Mouse (Mus musculus): ENCODE measurements around the gene Tmem198b. TPM values are rescaled to one million over a fixed set of nuclear protein-coding genes. Genes with fewer than 3 reads are reported as not detected.
A peak's percentile ranks its signal among the peaks of the same experiment; 100 is the strongest.
"Not testable (repeated sequence)": the region's sequence is repeated elsewhere in the genome, so short reads cannot be mapped to it uniquely, and the experiment has no call there.

The Tmem198b gene
- 22.1 and 24.3 TPM in 2 replicates for polyA plus RNA-seq (2016; fragmentation: Nextera tagmentation; extraction: Ambion mirVana)

DNA sequence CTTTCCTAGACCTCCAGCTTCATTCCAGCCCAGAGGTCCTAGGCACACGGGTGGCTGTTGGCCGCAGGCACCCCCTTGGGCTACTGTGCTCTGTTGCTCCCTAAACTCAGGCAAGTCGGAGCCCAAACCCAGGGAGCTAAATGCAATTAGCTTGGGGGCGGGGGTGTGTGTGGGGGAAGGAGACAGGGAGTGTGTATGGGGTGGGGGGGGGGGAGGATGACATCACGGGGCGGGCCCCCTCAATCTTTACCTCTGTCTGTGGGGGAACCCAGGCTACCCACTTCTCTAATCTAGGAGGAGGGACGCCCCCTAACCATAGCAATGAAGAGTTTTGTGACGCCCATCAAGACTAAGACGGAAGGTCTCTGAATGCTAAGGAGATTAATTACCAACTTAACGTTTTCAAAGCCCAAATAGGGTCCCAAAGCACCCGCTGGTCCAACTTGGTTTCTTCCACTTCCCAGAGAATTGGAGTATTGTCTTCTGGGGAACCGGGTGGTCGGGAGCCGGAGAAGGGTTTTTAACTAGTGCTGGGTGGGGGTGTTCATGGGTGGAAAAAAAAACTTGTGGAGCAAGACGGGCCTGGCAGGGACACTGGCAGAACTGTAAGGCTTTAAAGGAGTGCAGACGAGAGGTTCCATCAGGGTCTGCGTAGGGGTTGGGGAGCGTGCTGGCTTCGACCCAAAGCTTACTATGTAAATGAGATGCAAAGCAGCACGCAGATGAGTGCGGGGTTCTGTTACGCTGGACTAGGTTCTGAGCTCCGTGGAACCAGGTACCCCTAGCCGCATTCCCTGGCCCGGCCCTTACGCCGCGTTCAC lies at the start of gene Tmem198b:
TSS of gene Tmem198b (minus strand) at position 100 of the 821 bp plus-strand sequence.
- DNase-seq (ENCODE audit: low spot score) = peak; percentile 84
- WGBS = under 1% methylated on average over 28 of the region's 28 CpGs
- H3K27ac ChIP-seq (replicated peaks) = peak within 1 kb of the TSS; percentile 97
- H3K36me3 ChIP-seq = peaks cover 60% of the 10 kb centered on the region
- H3K9me3 ChIP-seq (replicated peaks) = no peaks in the 10 kb centered on the region
- no peaks in the 10 kb centered on the region for H3K27me3 ChIP-seq (ENCODE audit: low read depth, poor library complexity, severe bottlenecking)
- H3K4me3 ChIP-seq = peak within 1 kb of the TSS; percentile 88
- peaks cover 58% of the 10 kb centered on the region for H3K4me1 ChIP-seq

DNA sequence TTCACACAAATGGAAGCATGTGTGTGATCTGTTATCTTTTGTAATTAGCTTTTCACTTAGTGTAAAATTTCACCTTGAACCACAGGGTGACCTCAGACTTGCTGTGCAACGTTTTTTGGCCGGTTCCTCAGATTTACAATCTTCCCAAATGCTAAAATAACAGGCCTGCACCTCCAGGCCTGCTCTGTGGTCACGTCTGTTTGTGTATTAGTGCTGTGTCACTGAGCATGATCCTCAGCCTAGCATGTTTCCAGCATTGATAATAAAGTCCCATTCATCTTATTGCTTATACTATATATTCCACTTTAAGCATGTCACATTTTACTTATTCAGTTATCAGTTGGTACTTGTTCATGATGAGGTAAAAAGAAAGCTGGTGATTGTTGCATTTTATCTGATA lies 46.2 kb upstream of the Tmem198b start:
- 79% methylated on average over 3 of the region's 3 CpGs for WGBS
- no peak for DNase-seq (ENCODE audit: low spot score)
- Histone ChIP-seq H3K36me3 (peaks cover 80% of the 10 kb centered on the region), H3K27ac (replicated peaks) (no peak overlapping the region), H3K4me1 (no peaks in the 10 kb centered on the region), H3K27me3 (ENCODE audit: low read depth, poor library complexity, severe bottlenecking) (no peaks in the 10 kb centered on the region), H3K9me3 (replicated peaks) (no peaks in the 10 kb centered on the region), H3K4me3 (no peak overlapping the region)

DNA sequence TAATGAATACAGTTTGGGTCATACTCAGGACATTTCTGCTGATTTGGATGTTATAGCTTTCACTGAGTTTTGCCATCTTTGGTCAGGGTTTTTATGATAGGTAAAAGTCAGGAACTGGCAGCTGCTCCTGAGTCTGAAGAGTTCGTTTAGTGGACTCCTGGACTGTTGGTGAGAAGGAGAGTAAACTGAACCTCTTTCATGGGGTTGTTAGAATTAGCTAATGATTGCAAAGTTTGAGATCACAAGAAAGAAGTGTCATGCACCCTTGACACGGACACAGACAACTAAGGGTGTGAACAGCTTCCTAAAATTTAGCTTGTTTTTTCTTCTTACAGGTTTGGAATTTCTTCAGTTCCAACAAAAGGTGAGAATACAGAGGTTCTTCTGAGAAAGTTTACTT lies 44.3 kb upstream of the Tmem198b start:
- Histone ChIP-seq H3K9me3 (replicated peaks) (no peaks in the 10 kb centered on the region), H3K4me1 (no peaks in the 10 kb centered on the region), H3K36me3 (peaks cover 86% of the 10 kb centered on the region), H3K27me3 (ENCODE audit: low read depth, poor library complexity, severe bottlenecking) (no peaks in the 10 kb centered on the region), H3K4me3 (no peak overlapping the region), H3K27ac (replicated peaks) (no peak overlapping the region)
- 83% methylated on average over 2 of the region's 2 CpGs for WGBS
- no peak for DNase-seq (ENCODE audit: low spot score)

DNA sequence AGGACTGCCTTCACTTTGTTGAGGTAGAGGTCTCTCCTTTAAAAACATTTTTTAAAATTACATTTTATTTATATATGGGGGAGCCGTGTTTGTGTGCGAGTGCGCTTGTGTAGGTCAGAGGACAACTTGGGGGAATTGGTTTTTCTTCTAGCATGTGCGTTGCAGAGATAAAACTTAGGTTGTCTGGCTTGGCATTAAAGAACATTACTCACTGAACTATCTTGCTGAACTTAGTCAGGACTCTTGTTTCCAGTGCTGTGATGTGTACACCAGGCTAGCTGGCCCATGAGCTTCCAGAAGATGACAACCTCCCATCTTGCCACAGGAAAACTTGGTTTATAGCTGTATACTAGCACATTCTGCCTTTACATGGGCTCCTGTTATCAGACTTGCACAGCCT lies 42.5 kb upstream of the Tmem198b start:
- Histone ChIP-seq H3K27me3 (ENCODE audit: low read depth, poor library complexity, severe bottlenecking) (no peaks in the 10 kb centered on the region), H3K36me3 (peaks cover 87% of the 10 kb centered on the region), H3K27ac (replicated peaks) (no peak overlapping the region), H3K4me1 (no peaks in the 10 kb centered on the region), H3K4me3 (no peak overlapping the region), H3K9me3 (replicated peaks) (no peaks in the 10 kb centered on the region)
- WGBS = 98% methylated on average over 4 of the region's 4 CpGs
- DNase-seq (ENCODE audit: low spot score) = no peak

DNA sequence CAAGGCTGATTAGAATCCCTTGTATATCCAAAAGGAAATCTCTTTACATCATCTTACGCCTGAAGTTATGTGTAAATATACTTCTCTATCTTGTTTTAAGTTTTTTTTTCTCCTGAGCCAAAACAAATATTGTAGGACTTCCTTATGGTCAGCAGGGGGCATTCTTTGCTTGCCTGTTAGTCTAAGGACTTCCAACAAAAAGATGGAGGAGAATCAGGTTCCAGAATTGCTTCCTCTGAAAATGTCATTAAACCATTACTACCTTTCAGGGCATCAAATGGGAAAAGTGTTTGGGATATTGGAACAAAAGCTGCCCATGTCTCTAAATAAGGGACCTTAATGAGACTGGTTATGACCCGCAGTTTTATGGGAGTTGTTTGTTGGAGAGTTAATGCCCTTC lies 41.3 kb upstream of the Tmem198b start:
- Histone ChIP-seq H3K4me1 (no peaks in the 10 kb centered on the region), H3K27me3 (ENCODE audit: low read depth, poor library complexity, severe bottlenecking) (no peaks in the 10 kb centered on the region), H3K27ac (replicated peaks) (no peak overlapping the region), H3K4me3 (no peak overlapping the region), H3K36me3 (peaks cover 88% of the 10 kb centered on the region), H3K9me3 (replicated peaks) (no peaks in the 10 kb centered on the region)
- 75% methylated on average over 2 of the region's 2 CpGs for WGBS
- DNase-seq (ENCODE audit: low spot score) = no peak

DNA sequence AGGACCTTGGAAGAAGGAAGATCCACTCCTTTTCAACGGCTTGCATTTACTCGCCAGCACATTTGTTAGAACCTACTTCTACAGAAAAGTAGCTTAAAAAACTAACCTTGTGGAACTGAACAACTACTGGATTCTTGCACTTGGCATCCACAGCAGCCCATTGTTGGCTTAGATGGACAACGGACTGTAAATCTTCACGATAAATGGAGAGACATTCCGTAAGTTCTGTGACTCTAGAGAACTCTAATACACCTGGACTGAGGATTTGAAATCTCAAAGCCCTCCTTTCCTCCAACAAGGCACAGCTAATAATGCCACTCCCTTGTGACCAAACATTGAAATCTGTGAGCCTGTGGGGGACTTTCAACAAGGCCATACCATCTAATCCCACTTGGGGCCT lies 39.1 kb upstream of the Tmem198b start:
- WGBS = 96% methylated on average over 5 of the region's 5 CpGs
- Histone ChIP-seq H3K4me1 (no peaks in the 10 kb centered on the region), H3K27me3 (ENCODE audit: low read depth, poor library complexity, severe bottlenecking) (no peaks in the 10 kb centered on the region), H3K9me3 (replicated peaks) (no peaks in the 10 kb centered on the region), H3K27ac (replicated peaks) (no peak overlapping the region), H3K4me3 (no peak overlapping the region), H3K36me3 (peaks cover 88% of the 10 kb centered on the region)
- DNase-seq (ENCODE audit: low spot score) = no peak

DNA sequence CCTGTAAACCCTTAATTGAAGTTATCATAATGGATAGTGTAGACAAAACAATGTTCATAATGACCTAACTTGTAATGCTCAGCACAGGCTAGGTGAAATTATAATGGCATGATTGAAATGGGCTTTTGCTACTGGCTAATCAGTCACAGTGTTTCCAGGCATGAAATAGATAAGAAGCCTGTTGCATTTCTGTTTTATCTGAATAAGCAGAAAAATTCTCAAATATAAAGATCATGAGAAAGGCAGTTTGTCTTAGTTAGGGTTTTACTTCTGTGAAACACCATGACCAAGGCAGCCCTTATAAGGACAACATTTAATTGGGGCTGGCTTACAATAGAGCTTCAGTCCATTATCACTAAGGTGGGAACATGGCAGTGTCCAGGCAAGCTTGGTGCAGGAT lies 36.4 kb upstream of the Tmem198b start:
- Histone ChIP-seq H3K36me3 (peaks cover 92% of the 10 kb centered on the region), H3K9me3 (replicated peaks) (no peaks in the 10 kb centered on the region), H3K27me3 (ENCODE audit: low read depth, poor library complexity, severe bottlenecking) (no peaks in the 10 kb centered on the region), H3K27ac (replicated peaks) (no peak overlapping the region), H3K4me1 (no peaks in the 10 kb centered on the region), H3K4me3 (no peak overlapping the region)
- no peak for DNase-seq (ENCODE audit: low spot score)

DNA sequence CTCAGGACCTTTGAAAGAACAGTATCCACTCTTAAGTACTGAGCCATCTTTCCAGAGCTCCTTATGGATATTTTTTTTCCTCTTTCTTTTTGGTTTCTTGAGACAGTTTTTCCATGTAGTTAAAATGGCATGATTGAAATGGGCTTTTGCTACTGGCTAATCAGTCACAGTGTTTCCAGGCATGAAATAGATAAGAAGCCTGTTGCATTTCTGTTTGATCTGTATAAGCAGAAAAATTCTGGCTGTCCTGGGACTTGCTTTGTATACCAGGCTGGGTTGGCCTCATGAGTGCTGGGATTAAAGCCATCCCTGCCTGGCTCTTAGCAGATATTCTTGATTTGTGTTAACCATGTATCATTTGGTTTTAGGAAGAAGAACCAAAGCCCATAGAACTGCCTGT lies 35.3 kb upstream of the Tmem198b start:
- H3K9me3 ChIP-seq (replicated peaks) = no peaks in the 10 kb centered on the region
- DNase-seq (ENCODE audit: low spot score) = no peak
- no peaks in the 10 kb centered on the region for H3K4me1 ChIP-seq
- H3K27ac ChIP-seq (replicated peaks) = no peak overlapping the region
- H3K4me3 ChIP-seq = no peak overlapping the region
- no peaks in the 10 kb centered on the region for H3K27me3 ChIP-seq (ENCODE audit: low read depth, poor library complexity, severe bottlenecking)
- peaks cover 96% of the 10 kb centered on the region for H3K36me3 ChIP-seq

DNA sequence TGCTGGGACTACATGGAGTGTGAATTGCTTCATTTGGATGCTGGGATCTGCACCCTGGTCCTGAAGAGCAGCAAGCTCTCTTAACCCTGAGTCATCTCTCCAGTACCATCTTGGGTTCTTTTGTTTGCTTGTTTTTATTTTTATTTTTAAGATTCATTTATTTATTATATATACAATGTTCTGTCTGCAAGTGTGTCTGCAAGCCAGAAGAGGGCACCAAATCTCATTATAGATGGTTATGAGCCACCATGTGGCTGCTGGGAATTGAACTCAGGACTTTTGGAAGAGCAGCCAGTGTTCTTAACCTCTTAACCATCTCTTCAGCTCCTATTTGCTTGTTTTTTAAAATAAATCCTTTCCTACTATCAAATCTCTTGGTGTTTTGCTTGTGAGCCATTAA lies 33.2 kb upstream of the Tmem198b start:
- DNase-seq (ENCODE audit: low spot score) = no peak
- no peaks in the 10 kb centered on the region for H3K9me3 ChIP-seq (replicated peaks)
- H3K4me3 ChIP-seq = no peak overlapping the region
- H3K27me3 ChIP-seq (ENCODE audit: low read depth, poor library complexity, severe bottlenecking) = no peaks in the 10 kb centered on the region
- H3K27ac ChIP-seq (replicated peaks) = no peak overlapping the region
- no peaks in the 10 kb centered on the region for H3K4me1 ChIP-seq
- peaks cover 100% of the 10 kb centered on the region for H3K36me3 ChIP-seq

DNA sequence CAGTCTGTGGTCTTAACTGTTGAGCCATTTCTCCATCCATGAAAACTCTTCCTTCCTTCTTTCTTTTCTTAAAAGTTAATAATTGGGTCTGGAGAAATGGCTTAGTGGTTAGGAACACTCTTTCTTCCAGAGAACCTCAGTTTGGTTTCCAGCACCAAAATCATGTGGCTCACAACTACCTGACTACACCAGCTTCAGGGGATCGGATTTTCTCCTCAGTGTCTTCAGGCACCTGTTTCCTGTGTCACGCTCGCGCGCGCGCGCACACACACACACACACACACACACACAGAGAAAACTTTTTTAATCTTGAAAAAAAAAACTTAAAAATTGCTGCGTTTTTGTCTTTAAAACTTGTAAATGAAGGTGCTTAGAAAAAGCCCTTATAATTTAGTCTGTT lies 19.7 kb upstream of the Tmem198b start:
- H3K4me1 ChIP-seq = peaks cover 23% of the 10 kb centered on the region
- peaks cover 57% of the 10 kb centered on the region for H3K36me3 ChIP-seq

DNA sequence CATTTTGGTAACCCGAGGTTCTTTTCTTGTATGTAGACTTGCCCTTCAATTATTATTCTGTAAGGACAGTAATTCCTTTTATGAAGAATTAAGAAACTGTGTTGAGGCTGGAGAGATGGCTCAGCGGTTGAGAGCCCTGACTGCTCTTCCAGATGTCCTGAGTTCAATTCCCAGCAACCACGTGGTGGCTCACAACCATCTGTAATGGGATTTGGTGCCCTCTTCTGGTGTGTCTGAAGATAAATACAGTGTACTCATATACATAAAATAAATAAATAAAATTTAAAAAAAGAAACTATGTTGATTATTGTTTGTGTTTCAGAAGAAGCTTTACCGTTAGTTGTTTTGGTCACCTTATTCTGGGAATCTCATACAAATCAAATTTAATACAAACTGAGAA lies 18.9 kb upstream of the Tmem198b start:
- 74% methylated on average over 4 of the region's 4 CpGs for WGBS
- H3K27ac ChIP-seq (replicated peaks); H3K27me3 ChIP-seq (ENCODE audit: low read depth, poor library complexity, severe bottlenecking); H3K9me3 ChIP-seq (replicated peaks); DNase-seq (ENCODE audit: low spot score): not testable (repeated sequence)
- H3K36me3 ChIP-seq = peaks cover 60% of the 10 kb centered on the region
- peaks cover 23% of the 10 kb centered on the region for H3K4me1 ChIP-seq
- H3K4me3 ChIP-seq = peak overlapping the region; percentile 72

More for the DNA sequence above, 19.7 kb upstream of the Tmem198b start:
- Histone ChIP-seq H3K27me3 (ENCODE audit: low read depth, poor library complexity, severe bottlenecking) (no peaks in the 10 kb centered on the region), H3K4me3 (no peak overlapping the region), H3K27ac (replicated peaks) (no peak overlapping the region), H3K9me3 (replicated peaks) (no peaks in the 10 kb centered on the region)
- 97% methylated on average over 9 of the region's 9 CpGs for WGBS
- DNase-seq (ENCODE audit: low spot score) = no peak

DNA sequence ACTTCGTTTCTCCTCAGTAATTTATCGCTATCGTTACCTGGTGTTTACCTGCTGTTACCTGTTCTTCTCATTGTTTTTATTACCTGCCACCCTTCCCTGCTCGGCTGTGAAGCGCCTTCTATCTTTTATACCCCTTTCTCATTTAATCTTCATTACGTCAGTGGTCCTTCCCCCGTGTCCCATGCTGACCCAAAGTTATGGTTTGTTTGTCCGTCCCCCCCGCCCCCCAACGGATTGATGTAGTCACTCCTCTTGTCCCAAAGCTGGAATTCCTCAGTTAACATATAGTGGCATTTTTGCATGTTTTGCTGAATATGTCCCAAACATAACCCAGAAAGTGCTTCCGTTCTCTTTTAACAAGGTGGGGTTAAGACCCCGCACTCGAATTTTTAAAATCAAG lies 18.0 kb upstream of the Tmem198b start:
- H3K36me3 ChIP-seq = peaks cover 61% of the 10 kb centered on the region
- DNase-seq (ENCODE audit: low spot score) = no peak
- H3K9me3 ChIP-seq (replicated peaks) = no peaks in the 10 kb centered on the region
- H3K27me3 ChIP-seq (ENCODE audit: low read depth, poor library complexity, severe bottlenecking) = no peaks in the 10 kb centered on the region
- H3K27ac ChIP-seq (replicated peaks) = peak overlapping the region; percentile 87
- whole genome bisulfite sequencing = 6% methylated on average over 13 of the region's 13 CpGs
- H3K4me1 ChIP-seq = peaks cover 23% of the 10 kb centered on the region
- peak overlapping the region; percentile 72 for H3K4me3 ChIP-seq

DNA sequence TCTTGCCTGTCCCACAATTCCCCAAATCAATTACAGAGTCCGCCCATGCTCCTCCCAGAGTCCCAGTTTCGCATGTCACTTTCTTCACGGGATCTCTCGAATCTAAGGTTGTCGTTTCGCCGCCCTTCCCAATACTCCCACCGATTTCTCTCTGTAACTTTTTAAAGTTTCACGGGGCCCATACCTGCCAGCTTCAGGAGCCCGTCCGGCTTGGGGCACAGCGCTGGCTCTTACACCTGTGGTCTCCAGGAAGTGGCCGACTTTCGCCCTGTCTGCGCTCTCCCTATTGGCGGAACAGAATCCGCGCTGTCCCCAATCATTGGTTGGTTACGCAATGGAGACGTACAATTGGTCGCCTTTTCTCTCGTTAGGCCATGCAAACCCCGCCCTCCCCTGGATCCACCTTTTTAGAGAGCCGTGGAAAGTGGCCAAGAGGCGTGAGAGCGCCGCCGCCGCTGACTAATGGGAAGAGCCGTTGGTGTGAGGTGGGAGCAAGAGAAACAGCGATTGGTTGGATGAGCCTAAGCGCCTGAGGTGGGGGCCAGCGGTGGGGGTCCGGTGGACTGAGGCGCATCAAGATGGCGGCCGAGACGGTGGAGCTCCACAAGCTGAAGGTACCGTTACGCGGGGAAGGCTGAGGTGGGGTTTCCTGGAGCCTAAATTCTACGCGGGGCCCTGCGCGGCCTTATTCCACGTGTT lies 17.3 kb upstream of the Tmem198b start, which contains the start of gene Ormdl2:
TSS of gene Ormdl2 (minus strand) at position 288 of the 699 bp plus-strand sequence.
- no peaks in the 10 kb centered on the region for H3K9me3 ChIP-seq (replicated peaks)
- H3K4me1 ChIP-seq = peaks cover 23% of the 10 kb centered on the region
- peak within 1 kb of the TSS; percentile 72 for H3K4me3 ChIP-seq
- no peaks in the 10 kb centered on the region for H3K27me3 ChIP-seq (ENCODE audit: low read depth, poor library complexity, severe bottlenecking)
- DNase-seq (ENCODE audit: low spot score) = peak; percentile 99
- H3K27ac ChIP-seq (replicated peaks) = peak within 1 kb of the TSS; percentile 87
- peaks cover 61% of the 10 kb centered on the region for H3K36me3 ChIP-seq
- under 1% methylated on average over 46 of the region's 46 CpGs for WGBS
